Mouse (Mus musculus) left cerebral cortex, adult 8-10 months (tissue): ENCODE data around the gene Pgm2l1. TPM values are rescaled to one million over a fixed set of nuclear protein-coding genes. Genes with fewer than 3 reads are reported as not detected.

ENCODE experiments used
- DNase-seq, 2 experiments: peaks; one replicate each; pipeline ENCODE4 v3.0.0; 2022; ENCODE audit warnings: low spot score in 2 of 2
- total RNA-seq, 4 experiments: library from RNA; stranded (reverse); gene quantifications; 2 replicates each; pipeline ENCODE4 v1.2.4; 2022

Pgm2l1 gene
- 100 to 1,000 TPM; 218 to 244 (median 229) TPM for total RNA-seq

GRCm38 (mm10) chr7:100227158-100227875 is at the start of gene Pgm2l1:
TSS of gene Pgm2l1 (plus strand) at chr7:100227394.
- peak; percentile 95 to 98 for DNase-seq

- peak; percentile 18 to 47 for DNase-seq
Observed at GRCm38 (mm10) chr7:100178016-100178890, 48.9 kb upstream of the Pgm2l1 start.

- peak in 1 of 2 experiments; percentile 4 for DNase-seq
Observed at GRCm38 (mm10) chr7:100178891-100179233, 48.3 kb upstream of the Pgm2l1 start.

- DNase-seq: no peak
Observed at GRCm38 (mm10) chr7:100179394-100179793, 47.8 kb upstream of the Pgm2l1 start.

GRCm38 (mm10) chr7:100179836-100180407 is 47.3 kb upstream of the Pgm2l1 start:
- no peak for DNase-seq

- DNase-seq: no peak
Observed at GRCm38 (mm10) chr7:100181176-100181575, 46.0 kb upstream of the Pgm2l1 start.

- DNase-seq: no peak
Observed at GRCm38 (mm10) chr7:100181614-100182013, 45.6 kb upstream of the Pgm2l1 start.

GRCm38 (mm10) chr7:100182388-100182787 is 44.8 kb upstream of the Pgm2l1 start:
- no peak for DNase-seq

GRCm38 (mm10) chr7:100187601-100188000 is 39.6 kb upstream of the Pgm2l1 start:
- DNase-seq: peak in 1 of 2 experiments; percentile 7

- no peak for DNase-seq
Observed at GRCm38 (mm10) chr7:100190167-100190566, 37.0 kb upstream of the Pgm2l1 start.

GRCm38 (mm10) chr7:100190778-100191177 is 36.4 kb upstream of the Pgm2l1 start:
- DNase-seq: no peak

GRCm38 (mm10) chr7:100201191-100201590 is 26.0 kb upstream of the Pgm2l1 start:
- no peak for DNase-seq

- no peak for DNase-seq
Observed at GRCm38 (mm10) chr7:100203616-100204015, 23.6 kb upstream of the Pgm2l1 start.

- DNase-seq: no peak
Observed at GRCm38 (mm10) chr7:100204871-100205270, 22.3 kb upstream of the Pgm2l1 start.

GRCm38 (mm10) chr7:100206144-100206543 is 21.1 kb upstream of the Pgm2l1 start:
- no peak for DNase-seq

- no peak for DNase-seq
Observed at GRCm38 (mm10) chr7:100207886-100208285, 19.3 kb upstream of the Pgm2l1 start.

- no peak for DNase-seq
Observed at GRCm38 (mm10) chr7:100214310-100214709, 12.9 kb upstream of the Pgm2l1 start.

GRCm38 (mm10) chr7:100215116-100215732 is 12.0 kb upstream of the Pgm2l1 start:
- no peak for DNase-seq

- no peak for DNase-seq
Observed at GRCm38 (mm10) chr7:100215976-100216375, 11.2 kb upstream of the Pgm2l1 start.

- peak in 1 of 2 experiments; percentile 48 for DNase-seq
Observed at GRCm38 (mm10) chr7:100216601-100217565, 10.3 kb upstream of the Pgm2l1 start.
